Mouse (Mus musculus): ENCODE data around the gene Atp8a2.

DNA sequence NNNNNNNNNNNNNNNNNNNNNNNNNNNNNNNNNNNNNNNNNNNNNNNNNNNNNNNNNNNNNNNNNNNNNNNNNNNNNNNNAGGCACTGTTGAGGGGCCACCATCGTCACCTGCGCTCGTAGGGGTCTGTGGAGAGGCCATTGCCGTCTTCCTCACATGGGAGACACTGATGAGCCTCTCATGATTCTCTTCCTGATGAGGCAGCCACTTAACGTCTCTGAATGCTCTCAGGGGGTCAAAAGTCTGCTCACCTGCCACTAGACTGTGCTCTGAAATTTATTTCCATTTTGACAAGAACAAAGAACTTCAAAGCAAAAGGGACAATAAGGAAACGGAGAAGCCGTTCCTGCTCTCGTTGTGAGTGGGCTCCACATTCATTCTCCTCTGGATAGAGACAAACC, 277.1 kb downstream of the Atp8a2 start:
- TF ChIP-seq TAL1 (IDR thresholded peaks at IDR 0.05; ENCODE audit: low read length) (no peak), GATA1 (IDR thresholded peaks at IDR 0.05; ENCODE audit: low read length) (no peak)
